Mouse (Mus musculus) c-Kit-positive CD71-negative TER-119-negative erythroid progenitor cells, embryonic 14.5 days (primary cell): ENCODE results near the gene Maml1.

Source experiments
- DNase-seq: peaks from one replicate; pipeline ENCODE4 v3.0.0-alpha.2; 2013; ENCODE audit warnings: low read depth

Gene Maml1

GRCm38 (mm10) chr11:50219833-50220232 lies 72.3 kb downstream of the Maml1 start:
- DNase-seq, result no peak

GRCm38 (mm10) chr11:50217811-50218210 lies 74.3 kb downstream of the Maml1 start:
- no peak for DNase-seq

GRCm38 (mm10) chr11:50216724-50217366 lies 75.3 kb downstream of the Maml1 start:
- DNase-seq, result no peak

GRCm38 (mm10) chr11:50215633-50216032 lies 76.5 kb downstream of the Maml1 start:
- DNase-seq, result no peak

GRCm38 (mm10) chr11:50214631-50215030 lies 77.5 kb downstream of the Maml1 start:
- DNase-seq, result no peak

GRCm38 (mm10) chr11:50212848-50213758 lies 79.0 kb downstream of the Maml1 start:
- peak; percentile 53 for DNase-seq

GRCm38 (mm10) chr11:50212060-50212739 lies 79.9 kb downstream of the Maml1 start:
- no peak for DNase-seq

GRCm38 (mm10) chr11:50211322-50212059 lies 80.6 kb downstream of the Maml1 start:
- no peak for DNase-seq

- peak; percentile 61 for DNase-seq
Measured at GRCm38 (mm10) chr11:50210505-50211151, 81.5 kb downstream of the Maml1 start, which contains the start of the genes Sqstm1 and Mgat4b. Sqstm1 (minus strand) TSS chr11:50210827. Mgat4b (plus strand) TSS chr11:50210890.

- DNase-seq, result peak; percentile 85
Measured at GRCm38 (mm10) chr11:50210101-50210504, 82.0 kb downstream of the Maml1 start.

GRCm38 (mm10) chr11:50208039-50208438 lies 84.1 kb downstream of the Maml1 start:
- no peak for DNase-seq

GRCm38 (mm10) chr11:50207344-50207743 lies 84.8 kb downstream of the Maml1 start:
- no peak for DNase-seq

- DNase-seq, result no peak
Measured at GRCm38 (mm10) chr11:50206037-50206436, 86.1 kb downstream of the Maml1 start.
